Mouse (Mus musculus): ENCODE measurements around the gene Polr2a.

DNA sequence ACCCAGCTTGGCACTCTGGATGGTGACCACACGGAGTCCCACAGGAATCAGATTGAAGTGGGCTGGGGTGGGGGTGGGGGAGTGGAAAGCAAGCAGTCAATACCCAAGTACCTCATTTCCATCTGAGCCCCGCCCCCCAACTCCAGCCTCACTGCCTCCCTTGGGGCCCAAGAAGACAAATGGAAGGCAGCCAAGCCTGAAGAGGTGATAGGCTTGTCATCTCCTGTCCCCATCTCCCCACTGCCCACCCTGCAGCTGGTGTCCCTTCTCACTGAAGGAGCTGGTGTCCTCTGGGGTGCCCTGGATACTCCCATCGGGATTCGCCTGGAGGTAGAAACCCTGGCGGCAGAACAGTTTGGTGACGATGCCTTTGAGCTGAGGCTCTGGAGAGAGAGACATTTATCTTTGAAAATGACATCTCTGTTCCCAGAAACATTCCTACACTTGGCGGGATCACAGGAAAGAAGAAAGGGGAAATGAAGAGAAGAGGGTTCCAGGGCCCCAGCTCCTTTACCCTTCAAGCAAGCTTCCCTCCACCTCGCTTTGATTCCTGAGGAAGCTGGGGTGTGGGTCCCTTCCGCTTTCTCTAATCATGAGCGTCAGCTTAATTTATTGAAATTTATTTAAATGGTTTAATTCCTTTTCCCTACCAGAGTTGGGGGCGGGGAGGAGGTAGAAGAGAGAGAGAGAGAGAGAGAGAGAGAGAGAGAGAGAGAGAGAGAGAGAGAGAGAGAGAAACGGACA, 41.1 kb upstream of the Polr2a start:
- TF ChIP-seq CTCF (IDR thresholded peaks at IDR 0.05) = no peak
- TF ChIP-seq EP300 (IDR thresholded peaks at IDR 0.05) = no peak

Measured in lung, postnatal 0 days (tissue).